Mouse (Mus musculus) stomach, embryonic 16.5 days (tissue): ENCODE data around the gene Dagla. TPM values are rescaled to one million over a fixed set of nuclear protein-coding genes. Genes with fewer than 3 reads are reported as not detected.

Experiments
- ATAC-seq: fragments of 200-750 bp; cut with Nextera tagmentation; 2 replicates; pipeline ENCODE4 v1.8.0; 2017; ENCODE audit warnings: moderate number of reproducible peaks, moderate TSS enrichment; ENCODE audit not compliant: insufficient read depth, low FRiP score
- H3K27ac ChIP-seq: fragments of 300-500 bp; sonication (generic); 2 replicates; pipeline ENCODE4 v1.5.1; 2014; ENCODE audit warnings: low read length
- H3K27me3 ChIP-seq: fragments of 300-500 bp; sonication (generic); 2 replicates; pipeline ENCODE4 v1.6.1; 2014; ENCODE audit warnings: low read length, control low read depth, mixed read lengths; ENCODE audit not compliant: control insufficient read depth, insufficient read depth
- H3K36me3 ChIP-seq: fragments of 300-500 bp; sonication (generic); 2 replicates; pipeline ENCODE4 v1.6.1; 2014; ENCODE audit warnings: low read length; ENCODE audit not compliant: control insufficient read depth, insufficient read depth
- H3K4me1 ChIP-seq: fragments of 300-500 bp; sonication (generic); 2 replicates; pipeline ENCODE4 v1.6.1; 2014; ENCODE audit warnings: low read length, control low read depth, mixed read lengths; ENCODE audit not compliant: control insufficient read depth, insufficient read depth
- H3K4me2 ChIP-seq: fragments of 300-500 bp; sonication (generic); 2 replicates; pipeline ENCODE4 v1.6.1; 2014; ENCODE audit warnings: low read depth, low read length, mixed read lengths
- H3K4me3 ChIP-seq: fragments of 300-500 bp; sonication (generic); replicated peaks from 2 replicates; pipeline ENCODE4 v1.5.1; 2014; ENCODE audit warnings: mild to moderate bottlenecking, low read length
- H3K9ac ChIP-seq: fragments of 300-500 bp; sonication (generic); 2 replicates; pipeline ENCODE4 v1.6.1; 2014; ENCODE audit warnings: low read length
- H3K9me3 ChIP-seq: fragments of 300-500 bp; sonication (generic); replicated peaks from 2 replicates; pipeline ENCODE4 v1.6.1; 2016; ENCODE audit warnings: low read length, control low read depth; ENCODE audit not compliant: control insufficient read depth
- WGBS: fragments of 180-500 bp; shearing (Covaris S2); extraction: QIAGEN DNeasy Blood & Tissue Kit; methylation state at CpG from one replicate; pipeline ENCODE4 v1.1.7; 2014; 5-methylcytosine and 5-hydroxymethylcytosine counted together
- polyA plus RNA-seq: library from polyadenylated mRNA; unstranded; fragments of >200 nt; fragmentation: Nextera tagmentation; extraction: Ambion mirVana; gene quantifications from 2 replicates; pipeline ENCODE4 v1.2.1, GENCODE M21; 2015

Gene Dagla
- polyA plus RNA-seq, 1 experiment from 2014 or later, result 2.9 TPM

DNA sequence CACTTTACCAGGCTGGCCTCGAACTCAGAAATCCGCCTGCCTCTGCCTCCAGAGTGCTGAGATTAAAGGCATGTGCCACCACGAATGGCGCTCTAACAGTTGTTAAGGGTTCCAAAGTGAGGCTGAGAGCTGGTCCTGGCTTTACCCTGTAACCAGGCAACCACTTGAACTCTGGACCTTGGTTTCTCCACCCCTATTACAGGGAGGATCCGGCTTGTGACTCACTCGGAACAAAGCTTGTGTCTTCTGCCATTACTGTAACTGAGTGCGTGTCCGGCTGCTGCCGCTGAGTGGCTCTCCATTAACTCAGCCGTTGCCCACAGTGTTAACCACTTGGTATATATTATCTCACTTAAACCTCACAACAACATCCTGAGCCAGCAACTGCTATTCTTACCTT is 36.7 kb downstream of the Dagla start:
- Histone ChIP-seq H3K9ac (no peak overlapping the region), H3K36me3 (no peaks in the 10 kb centered on the region), H3K4me1 (peaks cover 21% of the 10 kb centered on the region), H3K4me2 (no peak overlapping the region), H3K27ac (no peak overlapping the region), H3K9me3 (no peaks in the 10 kb centered on the region), H3K27me3 (no peaks in the 10 kb centered on the region), H3K4me3 (no peak overlapping the region)
- 72% methylated on average over 10 of the region's 10 CpGs for WGBS
- ATAC-seq, result peak; percentile 52; the same call in 1 of the 2 replicates

DNA sequence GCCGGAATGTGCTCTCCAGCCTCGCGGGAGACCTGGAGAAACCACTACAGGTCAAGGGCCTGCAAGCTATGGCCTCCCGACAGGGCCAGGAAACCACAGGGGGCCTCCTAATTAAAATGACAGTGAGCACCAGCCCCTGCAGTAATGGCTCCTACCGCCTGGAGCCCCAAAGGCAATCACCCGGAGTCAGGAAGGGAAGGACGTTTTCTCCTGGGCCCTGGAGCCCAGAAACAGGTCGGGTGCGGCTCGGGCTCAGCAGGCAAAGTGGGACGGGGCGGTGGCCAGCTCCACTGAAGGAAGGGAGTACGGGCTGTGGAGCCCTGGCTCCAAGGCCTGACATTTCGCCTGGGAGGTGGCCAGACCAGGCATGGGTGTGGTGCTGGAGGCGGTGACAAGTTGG is 37.6 kb downstream of the Dagla start:
- WGBS, result 36% methylated on average over 15 of the region's 15 CpGs
- H3K9ac ChIP-seq, result peak overlapping the region; percentile 49
- peak; percentile 15; the same call in 1 of the 2 replicates for ATAC-seq

DNA sequence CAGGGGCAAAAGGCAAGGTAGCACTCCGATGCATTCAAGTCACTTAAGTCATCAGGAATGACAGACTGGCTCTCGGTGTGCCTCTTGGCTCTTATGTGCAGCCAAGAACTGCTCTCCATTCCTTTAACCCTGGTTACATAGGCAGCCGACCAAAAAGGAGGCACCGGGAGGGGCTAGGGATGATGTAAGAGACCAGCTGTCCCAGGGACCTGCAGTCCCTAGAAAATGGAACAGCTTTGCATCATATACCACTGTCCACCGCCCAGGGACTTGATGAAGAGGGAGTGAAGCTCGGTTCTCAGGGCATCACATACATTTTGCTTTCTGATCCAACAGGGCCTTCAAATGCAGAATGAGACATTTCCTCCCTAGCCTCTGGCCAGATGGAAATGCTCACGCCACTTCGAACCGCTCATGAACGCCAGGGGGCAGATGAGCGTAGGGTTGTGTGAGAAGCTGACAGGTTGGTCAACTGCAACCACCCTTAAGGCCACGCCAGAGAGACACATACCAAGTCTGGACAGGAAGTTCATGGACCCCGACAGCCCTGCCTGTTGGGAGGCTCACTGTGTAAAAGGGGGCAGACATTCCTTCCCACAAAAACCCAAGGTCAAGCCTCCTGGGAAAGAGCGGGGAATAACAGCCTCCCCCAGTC is 38.4 kb downstream of the Dagla start:
- peak; percentile 58; the same call in 1 of the 2 replicates for ATAC-seq
- Histone ChIP-seq H3K4me3 (no peak overlapping the region), H3K9ac (peak overlapping the region; percentile 49; the same call in 1 of the 2 replicates), H3K27ac (peak overlapping the region; percentile 76), H3K27me3 (no peaks in the 10 kb centered on the region; the same call in 1 of the 2 replicates), H3K4me2 (no peak overlapping the region), H3K36me3 (no peaks in the 10 kb centered on the region), H3K4me1 (peaks cover 15% of the 10 kb centered on the region), H3K9me3 (no peaks in the 10 kb centered on the region)
- 17% methylated on average over 14 of the region's 14 CpGs for WGBS

More for the DNA sequence above, 37.6 kb downstream of the Dagla start:
- H3K4me1 ChIP-seq, result peaks cover 15% of the 10 kb centered on the region
- H3K36me3 ChIP-seq, result no peaks in the 10 kb centered on the region
- H3K9me3 ChIP-seq, result no peaks in the 10 kb centered on the region
- no peaks in the 10 kb centered on the region; the same call in 1 of the 2 replicates for H3K27me3 ChIP-seq
- no peak overlapping the region for H3K4me2 ChIP-seq
- peak overlapping the region; percentile 76 for H3K27ac ChIP-seq
- H3K4me3 ChIP-seq, result no peak overlapping the region

DNA sequence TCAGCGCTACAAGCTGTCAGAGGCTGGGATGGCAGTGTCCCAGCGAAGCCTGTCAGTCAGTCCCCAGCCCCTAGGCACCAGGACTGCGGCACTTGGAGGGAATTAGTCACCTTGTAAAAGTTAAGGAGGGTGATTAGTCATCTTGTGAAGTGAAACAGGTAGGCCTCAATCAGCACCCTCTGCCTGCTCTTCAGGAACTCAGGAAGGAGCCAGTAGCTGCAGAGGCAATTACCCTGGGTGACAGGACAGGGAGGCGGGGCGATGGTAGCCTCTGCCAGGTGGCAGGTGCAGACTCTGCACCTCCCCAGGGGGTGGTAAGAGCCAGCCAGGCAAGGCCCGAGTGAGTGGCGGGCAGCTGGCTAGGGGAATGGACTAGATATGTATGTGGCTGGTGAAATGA is 43.3 kb downstream of the Dagla start:
- H3K27me3 ChIP-seq, result no peaks in the 10 kb centered on the region; the same call in 1 of the 2 replicates
- no peak overlapping the region for H3K27ac ChIP-seq
- H3K9ac ChIP-seq, result no peak overlapping the region
- ATAC-seq, result no peak
- no peak overlapping the region for H3K4me2 ChIP-seq
- H3K4me1 ChIP-seq, result peaks cover 4% of the 10 kb centered on the region; the same call in 1 of the 2 replicates
- no peaks in the 10 kb centered on the region for H3K36me3 ChIP-seq
- no peak overlapping the region for H3K4me3 ChIP-seq
- H3K9me3 ChIP-seq, result no peaks in the 10 kb centered on the region
- 69% methylated on average over 7 of the region's 7 CpGs for WGBS

DNA sequence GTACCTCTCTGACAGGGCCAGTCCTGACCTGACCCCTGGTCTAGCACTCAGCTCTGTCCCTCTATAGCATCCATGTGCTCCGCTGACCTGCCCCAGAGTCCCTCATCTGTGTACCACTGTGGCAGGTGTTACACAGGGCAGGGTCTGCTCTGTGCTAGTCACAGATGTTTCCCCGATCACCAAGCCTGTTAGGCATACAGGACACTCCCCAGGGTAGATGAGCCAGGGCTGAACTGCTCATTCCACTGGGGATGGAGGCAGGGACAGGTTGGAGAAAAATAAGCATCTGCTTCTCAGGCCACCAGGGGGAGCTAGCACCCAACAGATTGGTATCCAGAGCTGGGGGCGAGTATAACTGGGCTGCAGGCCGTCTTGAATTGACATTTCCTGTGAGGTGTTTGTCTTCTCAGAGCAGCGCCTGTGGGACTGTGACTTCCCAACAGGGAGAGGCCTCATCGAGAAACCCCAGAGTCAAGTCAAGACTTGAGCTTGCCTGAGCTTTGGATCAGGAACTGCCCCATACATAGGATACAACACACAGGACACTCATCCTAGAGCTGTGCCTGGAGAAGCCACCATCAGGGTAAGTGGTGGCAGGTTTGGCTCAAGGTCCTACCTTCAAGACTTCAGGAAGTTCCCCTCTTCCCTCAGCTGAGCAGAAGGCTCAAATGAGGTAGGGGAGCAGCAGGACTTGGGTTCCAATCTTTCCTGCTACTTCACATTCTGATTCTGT is 46.2 kb downstream of the Dagla start:
- Histone ChIP-seq H3K4me3 (no peak overlapping the region), H3K27me3 (no peaks in the 10 kb centered on the region; the same call in 1 of the 2 replicates), H3K9me3 (no peaks in the 10 kb centered on the region), H3K4me2 (no peak overlapping the region), H3K9ac (no peak overlapping the region), H3K36me3 (no peaks in the 10 kb centered on the region), H3K27ac (no peak overlapping the region), H3K4me1 (no peaks in the 10 kb centered on the region)
- peak; percentile 61; the same call in 1 of the 2 replicates for ATAC-seq
- WGBS, result 21% methylated on average over 6 of the region's 6 CpGs

DNA sequence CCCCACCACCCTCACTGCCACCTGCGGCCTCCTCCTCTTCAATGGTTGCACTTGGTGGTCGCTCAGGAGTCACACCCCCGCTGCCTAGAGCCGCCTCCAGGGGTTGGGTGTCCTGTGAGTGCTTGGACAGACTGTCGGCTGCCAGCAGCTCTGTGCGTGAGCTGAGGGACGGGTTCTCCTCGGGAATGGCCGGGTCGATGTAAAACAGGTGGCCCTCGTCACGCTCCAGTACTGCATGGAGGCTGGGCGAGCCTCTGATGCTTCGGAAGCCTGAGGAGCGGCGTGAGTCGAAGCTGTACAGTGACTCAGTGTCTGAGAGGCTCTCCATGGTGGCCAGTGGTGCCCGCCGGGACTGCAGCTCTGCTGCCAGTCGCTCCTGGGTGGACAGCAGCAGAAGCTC is 56.5 kb downstream of the Dagla start:
- ATAC-seq, result peak; percentile 50; the same call in 1 of the 2 replicates
- peak overlapping the region; percentile 9; the same call in 1 of the 2 replicates for H3K4me2 ChIP-seq

DNA sequence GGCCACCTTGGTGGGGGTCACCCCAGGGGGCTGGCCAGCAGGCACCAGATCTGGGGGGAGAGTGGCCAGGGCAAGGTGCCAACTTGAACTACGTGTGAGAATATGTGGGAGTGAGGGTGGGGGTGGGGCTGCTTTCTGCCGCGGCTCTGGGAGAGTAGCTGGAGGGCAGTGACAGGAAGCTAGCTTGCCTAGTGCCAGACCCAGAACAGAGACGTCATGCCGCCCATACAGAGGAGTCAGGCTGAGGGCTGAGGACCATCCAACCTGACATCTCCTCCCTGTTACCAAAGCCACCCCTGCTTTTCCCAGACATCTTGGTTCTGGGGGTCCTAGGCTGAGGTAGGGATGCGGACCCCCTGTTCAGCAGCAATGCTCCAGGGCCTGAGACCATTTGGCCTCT is 57.5 kb downstream of the Dagla start:
- Histone ChIP-seq H3K27me3 (no peaks in the 10 kb centered on the region), H3K4me1 (peaks cover 14% of the 10 kb centered on the region), H3K9me3 (no peaks in the 10 kb centered on the region), H3K4me3 (no peak overlapping the region), H3K27ac (no peak overlapping the region), H3K4me2 (no peak overlapping the region), H3K36me3 (no peaks in the 10 kb centered on the region), H3K9ac (no peak overlapping the region)
- WGBS, result 32% methylated on average over 5 of the region's 6 CpGs
- peak; percentile 23; the same call in 1 of the 2 replicates for ATAC-seq

More for the DNA sequence above, 56.5 kb downstream of the Dagla start:
- H3K9me3 ChIP-seq, result no peaks in the 10 kb centered on the region
- peaks cover 14% of the 10 kb centered on the region for H3K4me1 ChIP-seq
- H3K36me3 ChIP-seq, result no peaks in the 10 kb centered on the region
- H3K27ac ChIP-seq, result no peak overlapping the region
- H3K4me3 ChIP-seq, result no peak overlapping the region
- 34% methylated on average over 20 of the region's 20 CpGs for WGBS
- no peaks in the 10 kb centered on the region for H3K27me3 ChIP-seq
- H3K9ac ChIP-seq, result peak overlapping the region; percentile 48

DNA sequence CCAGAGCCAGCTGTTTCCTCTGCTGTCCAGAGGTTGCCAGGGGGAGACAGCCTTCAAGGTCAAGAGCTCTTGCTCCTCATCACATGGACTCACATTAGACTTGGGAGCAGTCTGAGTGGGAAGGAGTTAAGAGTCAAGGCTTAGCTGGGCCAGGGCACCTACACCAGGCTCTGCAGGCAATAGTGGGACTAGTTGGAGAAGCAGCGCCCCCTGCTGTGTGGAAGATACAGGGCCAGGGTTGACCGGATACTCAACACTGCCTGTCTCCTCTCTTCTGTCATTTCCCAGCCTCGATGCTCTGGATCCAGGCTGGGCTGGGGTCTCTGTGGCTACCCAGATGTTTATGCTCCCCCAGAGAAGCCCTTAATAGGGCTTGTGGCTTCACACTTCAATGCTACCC is 60.5 kb downstream of the Dagla start:
- 10% methylated on average over 3 of the region's 3 CpGs for WGBS

DNA sequence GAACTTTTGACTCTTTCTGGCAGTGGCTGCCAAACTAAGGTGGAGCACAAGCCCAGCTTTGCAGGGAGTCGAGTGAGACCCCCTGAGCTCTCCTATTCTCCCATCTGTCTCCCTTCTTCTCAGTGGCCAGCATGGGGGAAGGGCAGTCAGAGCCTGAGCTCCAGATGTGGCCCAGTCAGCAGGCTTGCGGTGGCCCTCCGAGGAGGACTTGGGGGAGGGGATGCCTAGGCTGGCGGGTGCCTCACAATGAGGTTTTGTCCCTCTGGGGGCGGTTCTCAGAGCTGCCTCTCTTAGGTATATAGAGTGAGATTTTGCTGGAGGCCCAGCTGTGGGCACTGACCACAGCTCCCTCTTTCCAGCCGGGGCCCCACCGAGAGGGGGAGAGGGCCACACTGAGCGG is 61.8 kb downstream of the Dagla start:
- Histone ChIP-seq H3K4me2 (no peak overlapping the region), H3K9ac (no peak overlapping the region), H3K9me3 (no peaks in the 10 kb centered on the region), H3K27ac (no peak overlapping the region), H3K36me3 (no peaks in the 10 kb centered on the region), H3K27me3 (no peaks in the 10 kb centered on the region), H3K4me3 (no peak overlapping the region), H3K4me1 (peaks cover 10% of the 10 kb centered on the region)
- ATAC-seq, result no peak
- WGBS, result 15% methylated on average over 8 of the region's 8 CpGs

More for the DNA sequence above, 60.5 kb downstream of the Dagla start:
- no peaks in the 10 kb centered on the region for H3K9me3 ChIP-seq
- H3K9ac ChIP-seq, result no peak overlapping the region
- no peaks in the 10 kb centered on the region for H3K27me3 ChIP-seq
- no peak overlapping the region for H3K4me3 ChIP-seq
- no peak for ATAC-seq
- H3K36me3 ChIP-seq, result no peaks in the 10 kb centered on the region
- peaks cover 14% of the 10 kb centered on the region for H3K4me1 ChIP-seq
- no peak overlapping the region for H3K27ac ChIP-seq
- H3K4me2 ChIP-seq, result no peak overlapping the region
